Mouse (Mus musculus) colon, adult 2 months (tissue): ENCODE results near the gene Tns2. TPM values are rescaled to one million over a fixed set of nuclear protein-coding genes. Genes with fewer than 3 reads are reported as not detected.

ENCODE experiments used
- polyA plus RNA-seq: library from polyadenylated mRNA; depleted of rRNA; stranded (reverse); fragments of >200 nt; gene quantifications from 2 replicates; pipeline ENCODE4 v1.2.3, GENCODE M21; 2012; rRNA removed

Gene Tns2
- polyA plus RNA-seq: 53.3 and 67.4 TPM in 2 replicates

GRCm38 (mm10) chr15:102100161-102100981 is at the start of gene Tns2:
Gene Tns2 (plus strand): TSS chr15:102100413.

GRCm38 (mm10) chr15:102073559-102074069 is 26.6 kb upstream of the Tns2 start, which contains the start of gene Eif4b:
Gene Eif4b (plus strand): TSS chr15:102073773.

GRCm38 (mm10) chr15:102136129-102136758 is 36.0 kb downstream of the Tns2 start, which contains the start of gene Spryd3:
Gene Spryd3 (minus strand): TSS chr15:102136234.

GRCm38 (mm10) chr15:102144274-102144711 is 44.1 kb downstream of the Tns2 start, which contains the start of gene Igfbp6:
Gene Igfbp6 (plus strand): TSS chr15:102144362.

GRCm38 (mm10) chr15:102150301-102151135 is 50.3 kb downstream of the Tns2 start, which contains the start of gene Soat2:
Gene Soat2 (plus strand): TSS chr15:102150526.

Other genes starting within 250 kb of the Tns2 start
- gene Krt1, start 249.6 kb upstream of the Tns2 start, polyA plus RNA-seq: 0.24 TPM in 1 of 2 replicates, not detected in the other
- gene Krt77, start 230.7 kb upstream of the Tns2 start, polyA plus RNA-seq: not detected in 2 replicates
- gene Krt76, start 207.5 kb upstream of the Tns2 start, polyA plus RNA-seq: not detected in 2 replicates
- not detected in 2 replicates for gene Krt4, start 175.7 kb upstream of the Tns2 start, polyA plus RNA-seq
- gene Krt79, start 160.1 kb upstream of the Tns2 start, polyA plus RNA-seq: 0.15 and 0.23 TPM in 2 replicates
- 0.15 and 0.17 TPM in 2 replicates for gene Krt78, start 146.1 kb upstream of the Tns2 start, polyA plus RNA-seq
- gene Krt8, start 95.9 kb upstream of the Tns2 start, polyA plus RNA-seq: 3,836 and 3,988 TPM in 2 replicates
- 353 and 412 TPM in 2 replicates for gene Krt18, start 72.2 kb upstream of the Tns2 start, polyA plus RNA-seq
- gene Eif4b, start 26.6 kb upstream of the Tns2 start, polyA plus RNA-seq: 58.9 and 64.5 TPM in 2 replicates
- 37.8 and 46.8 TPM in 2 replicates for gene Spryd3, start 35.8 kb downstream of the Tns2 start, polyA plus RNA-seq
- gene Igfbp6, start 43.9 kb downstream of the Tns2 start, polyA plus RNA-seq: 69.3 and 84.3 TPM in 2 replicates
- gene Soat2, start 50.1 kb downstream of the Tns2 start, polyA plus RNA-seq: 1.5 and 2.5 TPM in 2 replicates
- gene Zfp740, start 102.8 kb downstream of the Tns2 start, polyA plus RNA-seq: 19.4 and 21.4 TPM in 2 replicates
- 63.9 and 65.7 TPM in 2 replicates for gene Csad, start 104.3 kb downstream of the Tns2 start, polyA plus RNA-seq
- 8.9 and 9.7 TPM in 2 replicates for gene Itgb7, start 131.5 kb downstream of the Tns2 start, polyA plus RNA-seq
- 25.4 and 36.2 TPM in 2 replicates for gene Rarg, start 157.1 kb downstream of the Tns2 start, polyA plus RNA-seq
- gene Gm9918, start 170.2 kb downstream of the Tns2 start, polyA plus RNA-seq: 0.08 and 0.09 TPM in 2 replicates
- 79.3 and 113 TPM in 2 replicates for gene Mfsd5, start 179.0 kb downstream of the Tns2 start, polyA plus RNA-seq
- gene Espl1, start 195.9 kb downstream of the Tns2 start, polyA plus RNA-seq: 6.9 and 7.9 TPM in 2 replicates
- gene Pfdn5, start 225.7 kb downstream of the Tns2 start, polyA plus RNA-seq: 37.2 and 55.3 TPM in 2 replicates
- 48.5 and 54.2 TPM in 2 replicates for gene Myg1, start 231.3 kb downstream of the Tns2 start, polyA plus RNA-seq